Comparison of ENCODE assay signal across 9 mouse cellular contexts in genomic region chr4:3089567-3090377, GRCm38 (mm10).
A peak's percentile ranks its signal among the peaks of the same experiment; 100 is the strongest.
DNase-seq lines count a peak whose midpoint lies in the region; ATAC-seq and TF ChIP-seq lines count a peak whose summit lies in the region.
"Had no signal": no experiment of that assay in that cellular context is flagged by ENCODE, and none has a peak within 500 bp of the region (broad histone marks: within the 10 kb centered on the region; RNA-seq: fewer than 3 reads in every experiment).

No protein-coding gene starts in this region.

- peak; percentile 70 for ATAC-seq in hindbrain, postnatal 0 days
- ATAC-seq in neural tube, embryonic 13.5 days (ENCODE audit: low read depth): peak; percentile 55; the same call in 1 of the 2 replicates

- no peaks in the 10 kb centered on the region for H3K27me3 ChIP-seq in hindbrain, postnatal 0 days (ENCODE audit: insufficient read depth, low read length)
- no peaks in the 10 kb centered on the region for H3K27me3 ChIP-seq in neural tube, embryonic 13.5 days
- H3K27me3 ChIP-seq: embryonic facial prominence, embryonic 12.5 days had no signal

- intact Hi-C loops in left cerebral cortex, postnatal 10 days (cut with DNase I): no loop called here

- WGBS in hindbrain, postnatal 0 days: 67% methylated on average over 13 of the region's 13 CpGs
- 60% methylated on average over 13 of the region's 13 CpGs for WGBS in neural tube, embryonic 13.5 days

- H3K4me2 ChIP-seq in hindbrain, postnatal 0 days (ENCODE audit: low read depth, low read length): no peak overlapping the region
- no peak overlapping the region for H3K4me2 ChIP-seq in neural tube, embryonic 13.5 days
- H3K4me2 ChIP-seq: embryonic facial prominence, embryonic 12.5 days had no signal

- peaks cover 39% of the 10 kb centered on the region for H3K9me3 ChIP-seq in hindbrain, postnatal 0 days (ENCODE audit: low read length)
- peaks cover 58% of the 10 kb centered on the region for H3K9me3 ChIP-seq in neural tube, embryonic 13.5 days

- no peak overlapping the region for H3K4me3 ChIP-seq in hindbrain, postnatal 0 days (ENCODE audit: low read length)
- no peak overlapping the region for H3K4me3 ChIP-seq in neural tube, embryonic 13.5 days
- H3K4me3 ChIP-seq: embryonic facial prominence, embryonic 12.5 days had no signal

- H3K9ac ChIP-seq in hindbrain, postnatal 0 days (replicated peaks; ENCODE audit: low read length): no peak overlapping the region
- no peak overlapping the region for H3K9ac ChIP-seq in neural tube, embryonic 13.5 days
- H3K9ac ChIP-seq: embryonic facial prominence, embryonic 12.5 days had no signal

- H3K4me1 ChIP-seq in hindbrain, postnatal 0 days (ENCODE audit: insufficient read depth, low read length): no peaks in the 10 kb centered on the region
- no peaks in the 10 kb centered on the region for H3K4me1 ChIP-seq in neural tube, embryonic 13.5 days (replicated peaks)
- H3K4me1 ChIP-seq: embryonic facial prominence, embryonic 12.5 days had no signal

- H3K36me3 ChIP-seq in hindbrain, postnatal 0 days (ENCODE audit: insufficient read depth, low read length): no peaks in the 10 kb centered on the region
- 0 out of 2 replicates have a peak, but pooled peaks cover 2% of the 10 kb centered on the region for H3K36me3 ChIP-seq in neural tube, embryonic 13.5 days
- H3K36me3 ChIP-seq: embryonic facial prominence, embryonic 12.5 days had no signal

- no peak for TF ChIP-seq CTCF in hindbrain, postnatal 0 days (IDR thresholded peaks at IDR 0.05; ENCODE audit: low read depth)

- no peak overlapping the region for H3K27ac ChIP-seq in hindbrain, postnatal 0 days
- no peak overlapping the region for H3K27ac ChIP-seq in neural tube, embryonic 13.5 days (replicated peaks)
- H3K27ac ChIP-seq: embryonic facial prominence, embryonic 12.5 days had no signal

- peak; percentile 85 for DNase-seq in kidney, postnatal 14 days
- DNase-seq in kidney, adult 18-20 months: no peak
- peak; percentile 22 for DNase-seq in adipocyte (ENCODE audit: low spot score)
- peak; percentile 1 for DNase-seq in hindbrain, postnatal 0 days (ENCODE audit: low spot score)
- no peak for DNase-seq in cerebellum, postnatal 36 days
- DNase-seq in lung, adult 18-20 months: no peak
- DNase-seq in left cerebral cortex, postnatal 10 days (ENCODE audit: extremely low spot score in 1 of 2, low spot score in 2 of 2): no peak

Comparison
In these comparisons a context has a peak if more than half of its experiments do, and no peak if none do; other contexts are left out.
1. DNase-seq: peak in kidney, postnatal 14 days (single experiment), adipocyte (single experiment) and hindbrain, postnatal 0 days (single experiment); none in kidney, adult 18-20 months (single experiment), cerebellum, postnatal 36 days (0 of 2), lung, adult 18-20 months (0 of 2) and left cerebral cortex, postnatal 10 days (0 of 2).